Mouse (Mus musculus) embryonic facial prominence, embryonic 11.5 days (tissue): ENCODE data around the gene Dclk1. TPM values are rescaled to one million over a fixed set of nuclear protein-coding genes. Genes with fewer than 3 reads are reported as not detected.

Experiments used
- ATAC-seq: fragments of 200-750 bp; cut with Nextera tagmentation; replicated peaks from 2 replicates; pipeline ENCODE4 v1.8.0; 2017; ENCODE audit warnings: low read depth; ENCODE audit not compliant: insufficient number of reproducible peaks, low FRiP score, low TSS enrichment
- DNase-seq: peaks from one replicate; pipeline ENCODE4 v3.0.0-alpha.2; 2015; ENCODE audit warnings: low spot score
- H3K27ac ChIP-seq: fragments of 300-500 bp; sonication (generic); replicated peaks from 2 replicates; pipeline ENCODE4 v1.5.1; 2014; ENCODE audit warnings: mild to moderate bottlenecking, low read depth, low read length, control low read depth
- H3K27me3 ChIP-seq: fragments of 300-500 bp; sonication (generic); 2 replicates; pipeline ENCODE4 v1.6.1; 2014; ENCODE audit warnings: mild to moderate bottlenecking, low read length, moderate library complexity, mixed read lengths; ENCODE audit not compliant: control insufficient read depth, insufficient read depth
- H3K36me3 ChIP-seq: fragments of 300-500 bp; sonication (generic); replicated peaks from 2 replicates; pipeline ENCODE4 v1.6.1; 2014; ENCODE audit warnings: low read depth, mild to moderate bottlenecking, low read length, moderate library complexity, mixed read lengths; ENCODE audit not compliant: control insufficient read depth, insufficient read depth
- H3K4me1 ChIP-seq: fragments of 300-500 bp; sonication (generic); 2 replicates; pipeline ENCODE4 v1.6.1; 2014; ENCODE audit warnings: low read length, mixed read lengths; ENCODE audit not compliant: control insufficient read depth, insufficient read depth
- H3K4me2 ChIP-seq: fragments of 300-500 bp; sonication (generic); 2 replicates; pipeline ENCODE4 v1.6.1; 2014; ENCODE audit warnings: low read depth, mild to moderate bottlenecking, control low read depth, low read length, moderate library complexity
- H3K4me3 ChIP-seq: fragments of 300-500 bp; sonication (generic); 2 replicates; pipeline ENCODE4 v1.5.1; 2014; ENCODE audit warnings: low read depth, low read length, control low read depth
- H3K9ac ChIP-seq: fragments of 300-500 bp; sonication (generic); replicated peaks from 2 replicates; pipeline ENCODE4 v1.6.1; 2014; ENCODE audit warnings: mild to moderate bottlenecking, control low read depth, low read length
- H3K9me3 ChIP-seq: fragments of 300-500 bp; sonication (generic); replicated peaks from 2 replicates; pipeline ENCODE4 v1.6.1; 2016; ENCODE audit warnings: mild to moderate bottlenecking, low read length, inconsistent platforms, mixed read lengths; ENCODE audit not compliant: control insufficient read depth
- WGBS: fragments of 180-500 bp; shearing (Covaris S2); extraction: QIAGEN DNeasy Blood & Tissue Kit; methylation state at CpG from one replicate; pipeline ENCODE4 v1.1.7; 2014; 5-methylcytosine and 5-hydroxymethylcytosine counted together
- polyA plus RNA-seq: library from polyadenylated mRNA; unstranded; fragments of >200 nt; fragmentation: Nextera tagmentation; extraction: Ambion mirVana; gene quantifications from 2 replicates; pipeline ENCODE4 v1.2.1, GENCODE M21; 2014

Dclk1 gene
- polyA plus RNA-seq, 1 experiment from 2014 or later: 32.9 TPM

DNA sequence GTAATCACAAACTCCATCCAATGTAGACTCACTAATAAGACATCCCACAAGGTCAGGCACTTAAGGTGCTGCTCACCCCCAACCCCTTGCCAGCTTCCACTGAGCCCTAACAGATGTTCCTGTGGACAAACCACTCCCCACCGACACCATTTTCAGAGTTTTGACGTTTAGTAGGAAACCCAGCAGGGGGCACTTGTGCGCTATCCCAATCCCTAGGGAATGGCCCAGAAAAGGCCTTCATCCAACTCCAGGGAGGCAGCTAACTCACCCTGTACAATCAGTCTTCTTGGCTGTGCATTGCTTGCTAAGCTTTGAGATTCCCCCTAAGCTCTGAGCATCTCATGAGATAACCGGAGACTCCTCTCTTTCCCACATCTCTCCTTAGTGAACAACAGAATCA lies 331.8 kb downstream of the Dclk1 start:
- no peak for ATAC-seq
- WGBS: 47% methylated on average over 4 of the region's 4 CpGs

DNA sequence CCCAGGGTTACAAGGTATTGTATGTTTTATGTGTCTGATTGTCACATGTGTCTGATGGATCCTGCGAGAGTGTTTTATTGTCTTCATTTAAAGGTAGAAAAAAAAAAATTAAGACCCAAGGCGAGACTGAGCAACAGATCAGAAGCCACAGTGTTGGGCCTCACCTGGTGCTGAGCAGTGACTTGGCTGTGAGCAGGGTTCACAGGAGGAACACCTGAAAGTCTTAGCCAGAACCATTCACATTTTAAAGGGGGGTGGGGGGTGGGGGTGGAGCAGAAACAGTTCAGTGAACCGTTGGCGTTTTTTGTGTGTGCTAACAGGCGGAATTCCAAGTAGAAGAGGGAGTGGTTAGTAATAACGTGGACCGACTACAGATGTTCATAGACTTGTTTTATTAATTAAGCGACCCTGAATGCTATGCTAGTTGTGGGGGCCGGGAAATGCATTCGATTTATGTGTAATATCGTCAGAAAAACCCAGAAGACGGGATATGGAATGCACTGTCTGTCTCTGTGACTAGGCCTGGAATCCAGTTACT lies 345.3 kb downstream of the Dclk1 start:
- H3K9ac ChIP-seq: 0 out of 2 replicates have a peak overlapping the region, but pooled peaks have one; percentile 40
- 19% methylated on average over 12 of the region's 12 CpGs for whole genome bisulfite sequencing
- no peak for ATAC-seq

More for the DNA sequence above, 331.8 kb downstream of the Dclk1 start:
- Histone ChIP-seq H3K27ac (no peak overlapping the region), H3K4me1 (no peaks in the 10 kb centered on the region), H3K9ac (no peak overlapping the region), H3K4me3 (no peak overlapping the region), H3K27me3 (no peaks in the 10 kb centered on the region), H3K36me3 (no peaks in the 10 kb centered on the region), H3K4me2 (no peak overlapping the region), H3K9me3 (no peaks in the 10 kb centered on the region)
- DNase-seq: peak; percentile 58

DNA sequence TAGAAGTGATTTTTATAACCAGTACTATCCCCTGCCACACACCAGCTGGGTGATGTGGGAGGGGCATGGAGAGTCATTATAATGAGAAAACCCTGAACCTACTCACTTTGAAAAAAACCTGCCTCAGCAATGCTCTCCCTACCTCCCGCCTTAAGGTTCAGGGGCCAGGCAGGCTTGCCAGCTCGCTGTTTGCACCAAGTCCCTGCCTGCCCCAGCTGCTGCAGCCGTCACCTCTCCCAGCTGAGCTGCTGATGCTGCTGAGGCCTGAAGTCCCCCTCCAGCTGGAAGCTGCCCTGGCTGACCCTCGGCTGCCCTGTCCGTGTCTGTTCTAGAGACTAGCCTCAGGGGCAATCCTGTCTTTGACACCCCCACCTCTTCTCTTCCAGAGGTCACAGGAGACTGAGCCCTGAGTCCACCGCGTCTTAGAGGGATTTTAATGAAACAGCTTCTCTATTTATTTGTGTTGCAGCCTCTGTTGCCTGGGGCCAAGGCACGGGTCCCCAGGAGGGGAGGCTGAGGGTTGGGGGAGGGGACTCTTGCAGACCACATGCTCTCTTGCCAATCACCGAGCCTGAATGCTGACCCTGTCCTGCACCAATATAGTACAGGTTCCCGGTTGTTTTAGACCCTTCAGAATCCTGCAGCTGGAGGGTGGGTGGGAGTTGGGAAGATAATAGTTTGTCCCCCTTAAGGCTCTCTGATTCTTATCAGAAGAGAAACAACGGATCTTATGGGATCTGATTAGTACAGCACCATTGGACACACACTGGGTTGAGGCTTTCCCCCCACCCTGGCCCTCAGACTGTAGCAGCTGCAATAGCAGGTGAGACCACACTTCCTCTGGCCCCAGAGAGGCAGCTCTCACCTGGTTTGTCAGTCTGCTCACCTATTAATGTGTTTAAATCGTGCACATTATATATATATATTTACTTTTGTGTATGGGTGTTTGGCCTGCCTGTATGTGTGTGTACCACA lies 346.1 kb downstream of the Dclk1 start:
- peak; percentile 88 for ATAC-seq
- H3K4me3 ChIP-seq: no peak overlapping the region
- H3K4me2 ChIP-seq: no peak overlapping the region; the same call in 1 of the 2 replicates
- 4% methylated on average over 12 of the region's 12 CpGs for WGBS
- H3K9ac ChIP-seq: peak overlapping the region; percentile 40
- no peaks in the 10 kb centered on the region for H3K27me3 ChIP-seq
- H3K9me3 ChIP-seq: no peaks in the 10 kb centered on the region
- H3K27ac ChIP-seq: peak overlapping the region; percentile 74
- H3K4me1 ChIP-seq: peaks cover 11% of the 10 kb centered on the region
- no peaks in the 10 kb centered on the region for H3K36me3 ChIP-seq
- peak; percentile 65 for DNase-seq

More for the DNA sequence above, 345.3 kb downstream of the Dclk1 start:
- no peak overlapping the region for H3K4me2 ChIP-seq
- no peaks in the 10 kb centered on the region for H3K9me3 ChIP-seq
- no peak for DNase-seq
- H3K4me1 ChIP-seq: peaks cover 11% of the 10 kb centered on the region
- no peaks in the 10 kb centered on the region for H3K36me3 ChIP-seq
- H3K4me3 ChIP-seq: no peak overlapping the region
- H3K27ac ChIP-seq: peak overlapping the region; percentile 74; the same call in 1 of the 2 replicates
- H3K27me3 ChIP-seq: no peaks in the 10 kb centered on the region

Other genes starting within 250 kb of the Dclk1 start
- 2.2 and 2.6 TPM in 2 replicates for gene Ccna1, start 186.9 kb upstream of the Dclk1 start, polyA plus RNA-seq
- 77.7 and 84.8 TPM in 2 replicates for gene Spg20, start 130.3 kb upstream of the Dclk1 start, polyA plus RNA-seq
- gene Ccdc169, start 105.0 kb upstream of the Dclk1 start, polyA plus RNA-seq: 0.07 TPM in 1 of 2 replicates, not detected in the other
- gene Sohlh2, start 60.3 kb upstream of the Dclk1 start, polyA plus RNA-seq: not detected in 2 replicates
- gene Gm21954, start 229.8 kb downstream of the Dclk1 start, polyA plus RNA-seq: not detected in 2 replicates